Mouse (Mus musculus) thymus, adult 2 months (tissue): Measurements from ENCODE around the gene Arhgap17.

Source experiments
- CTCF ChIP-seq: fragments of 200-500 bp; IDR thresholded peaks from 2 replicates; pipeline ENCODE4 v1.5.1; 2012; ENCODE audit warnings: mild to moderate bottlenecking, control low read depth, low read length, moderate library complexity, borderline replicate concordance; ENCODE audit not compliant: control insufficient read depth, poor library complexity, insufficient read depth; ENCODE audit errors: extremely low read depth
- POLR2A ChIP-seq: fragments of 200-500 bp; IDR thresholded peaks from 2 replicates; pipeline ENCODE4 v1.6.1; 2012; ENCODE audit warnings: mild to moderate bottlenecking, low read length, control low read depth, moderate library complexity; ENCODE audit not compliant: control insufficient read depth, poor library complexity, insufficient read depth; ENCODE audit errors: extremely low read depth

- TF ChIP-seq CTCF, result no peak
- no peak for TF ChIP-seq POLR2A
These were observed 28.2 kb upstream of the Arhgap17 start for GRCm38 (mm10) chr7:123397931-123398330.
